Mouse (Mus musculus) olfactory bulb, adult 2 months (tissue): ENCODE data around the gene Iqgap1.

Experiments used
- CTCF ChIP-seq: fragments of 200-500 bp; IDR thresholded peaks from 2 replicates; pipeline ENCODE4 v1.5.1; 2012; ENCODE audit warnings: low read depth, mild to moderate bottlenecking, low read length, moderate library complexity; ENCODE audit not compliant: insufficient read depth
- POLR2A ChIP-seq: fragments of 200-500 bp; IDR thresholded peaks from 2 replicates; pipeline ENCODE4 v1.6.1; 2012; ENCODE audit warnings: mild to moderate bottlenecking, low read depth, low read length, moderate library complexity; ENCODE audit not compliant: insufficient read depth

DNA sequence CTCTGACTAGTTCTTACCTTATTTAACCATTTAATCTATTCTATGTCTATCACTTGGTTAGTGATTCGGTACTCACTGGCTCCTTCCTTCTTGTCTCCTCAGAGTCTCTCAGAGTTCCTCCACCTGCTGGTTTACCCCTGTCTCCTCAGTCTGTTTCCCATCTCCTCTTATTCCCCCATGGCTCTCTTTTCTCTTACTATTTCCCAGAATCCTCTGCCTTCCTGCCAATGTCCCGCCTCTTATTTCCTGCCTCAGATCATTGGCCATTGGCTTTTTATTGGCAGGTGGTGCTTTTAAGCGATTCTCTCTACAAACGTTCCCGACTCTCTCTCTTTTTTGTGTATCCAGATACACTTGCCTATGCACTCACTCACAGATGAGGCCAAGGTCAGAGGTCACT, 20.9 kb upstream of the Iqgap1 start:
- no peak for TF ChIP-seq CTCF
- no peak for TF ChIP-seq POLR2A
